Mouse (Mus musculus): ENCODE data around the gene Shoc2. TPM values are rescaled to one million over a fixed set of nuclear protein-coding genes. Genes with fewer than 3 reads are reported as not detected.

Shoc2 gene
- total RNA-seq, 4 experiments from 2014 or later = 54.0 to 59.6 (median 58.1) TPM

- no peak for DNase-seq (ENCODE audit: low spot score in 2 of 2)
These were observed 137.6 kb downstream of the Shoc2 start for GRCm38 (mm10) chr19:54081716-54082165.

Other genes with a start within 250 kb of the Shoc2 start
- gene Pdcd4, start 52.1 kb upstream of the Shoc2 start, total RNA-seq (2022) = 100 to 1,000 TPM in 2 of 4 experiments, 10 to 100 TPM in 2; 95.8 to 102 (median 98.8) TPM
- gene Bbip1, start 321 bp downstream of the Shoc2 start, total RNA-seq (2022) = 10 to 100 TPM; 39.9 to 52.1 (median 45.4) TPM
- 10 to 100 TPM; 11.9 to 15.9 (median 15.2) TPM for gene Adra2a, start 99.8 kb downstream of the Shoc2 start, total RNA-seq (2022)

Measured in left cerebral cortex, adult 8-10 months (tissue).